Mouse (Mus musculus) naive thymus-derived CD4-positive, alpha-beta T cell, adult 2 months (primary cell): ENCODE data around the gene Tulp1.
A peak's percentile ranks its signal among the peaks of the same experiment; 100 is the strongest.
"Not testable (repeated sequence)": the region's sequence is repeated elsewhere in the genome, so short reads cannot be mapped to it uniquely, and the experiment has no call there.

Experiments used
- DNase-seq: peaks from one replicate; pipeline ENCODE4 v3.0.0-alpha.2; 2011; ENCODE audit warnings: low read depth

Tulp1 gene

GRCm38 (mm10) chr17:28368449-28368848 lies 3.4 kb upstream of the Tulp1 start:
- DNase-seq = peak; percentile 83

DNA sequence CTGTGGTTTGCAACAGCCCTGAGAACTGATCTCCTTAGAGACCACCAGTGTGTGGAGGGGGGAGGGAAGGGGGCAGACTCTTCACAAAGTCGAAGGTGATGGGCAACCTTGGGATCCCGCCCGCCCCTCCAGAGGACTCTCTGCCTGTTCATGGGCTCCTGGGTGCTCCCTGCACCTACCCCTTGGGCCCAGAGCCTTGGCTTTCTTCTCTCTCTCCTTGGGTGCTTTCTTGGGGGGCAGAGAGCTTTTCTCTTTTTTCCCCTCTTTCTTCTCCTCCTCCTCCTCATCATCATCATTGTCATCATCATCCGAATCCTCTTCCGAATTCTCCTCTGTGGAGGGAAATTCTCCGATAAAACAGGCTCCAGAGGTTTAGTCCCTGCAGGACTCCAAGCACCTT lies 1.5 kb downstream of the Tulp1 start:
- no peak for DNase-seq

DNA sequence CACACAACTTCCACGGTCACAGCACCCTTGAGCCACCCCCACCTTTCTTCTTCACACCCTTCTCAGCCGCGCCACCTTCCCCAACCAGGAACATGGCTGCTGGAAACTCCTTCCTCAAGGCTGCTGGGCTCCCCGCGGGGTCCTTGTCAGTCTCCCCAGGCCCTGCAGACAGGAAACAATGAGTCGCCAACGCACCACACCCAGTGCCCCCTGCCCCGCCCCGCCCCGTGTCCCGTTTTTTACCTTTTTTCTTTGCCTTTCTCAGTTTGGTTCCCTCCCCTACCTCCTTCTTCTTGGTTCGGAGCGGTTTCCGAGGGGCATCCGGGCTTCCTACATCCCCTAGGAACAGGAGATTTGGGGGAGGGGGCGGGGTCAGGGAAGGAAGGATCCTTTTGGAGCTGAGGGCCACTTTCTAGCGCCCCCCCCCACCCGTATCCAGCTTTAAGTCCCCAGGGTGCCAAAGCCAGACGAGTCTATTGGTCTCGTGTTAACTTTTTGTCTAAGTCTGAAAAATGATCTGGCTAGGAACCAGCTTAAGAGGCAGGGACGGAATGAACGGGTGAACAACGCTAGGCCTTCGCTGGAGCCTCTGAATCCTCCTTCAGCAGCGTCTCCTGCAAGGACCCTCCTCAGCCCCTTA lies 2.2 kb downstream of the Tulp1 start:
- DNase-seq = no peak

DNA sequence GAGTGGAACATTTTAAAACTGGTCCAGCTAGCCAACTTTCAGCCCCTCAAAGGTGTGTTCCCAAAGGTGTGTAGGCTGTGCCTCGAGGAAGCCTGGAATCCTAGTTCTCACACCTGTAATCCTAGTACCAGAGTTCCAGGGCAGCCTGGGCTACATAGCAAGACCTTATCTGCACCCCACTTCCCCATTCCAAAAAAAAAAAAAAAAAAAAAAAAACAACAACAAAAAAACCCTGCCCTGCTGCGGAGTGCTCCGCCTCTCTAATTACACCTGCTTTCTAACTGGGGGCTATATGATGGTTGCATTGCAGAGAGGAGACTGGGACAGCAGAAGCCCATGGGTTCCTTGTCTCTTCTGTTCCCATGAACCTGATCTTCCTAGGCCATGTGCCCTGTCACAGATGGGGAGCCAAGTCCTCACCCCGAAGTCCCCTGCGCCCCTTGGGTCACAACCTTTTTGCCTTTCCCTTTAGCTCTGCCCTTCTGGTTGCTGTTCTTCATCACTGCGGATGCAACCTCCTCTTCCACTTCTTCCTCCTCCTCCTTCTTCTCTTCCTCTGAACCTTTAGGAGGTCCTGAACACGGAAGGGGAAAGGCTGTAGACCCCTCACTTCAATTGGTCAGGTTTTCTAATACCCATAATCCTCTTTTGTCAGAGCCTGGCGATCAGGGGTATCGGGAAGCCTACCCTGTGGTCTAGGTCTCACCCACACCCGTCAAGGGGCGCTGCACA lies 2.9 kb downstream of the Tulp1 start:
- DNase-seq = no peak

DNA sequence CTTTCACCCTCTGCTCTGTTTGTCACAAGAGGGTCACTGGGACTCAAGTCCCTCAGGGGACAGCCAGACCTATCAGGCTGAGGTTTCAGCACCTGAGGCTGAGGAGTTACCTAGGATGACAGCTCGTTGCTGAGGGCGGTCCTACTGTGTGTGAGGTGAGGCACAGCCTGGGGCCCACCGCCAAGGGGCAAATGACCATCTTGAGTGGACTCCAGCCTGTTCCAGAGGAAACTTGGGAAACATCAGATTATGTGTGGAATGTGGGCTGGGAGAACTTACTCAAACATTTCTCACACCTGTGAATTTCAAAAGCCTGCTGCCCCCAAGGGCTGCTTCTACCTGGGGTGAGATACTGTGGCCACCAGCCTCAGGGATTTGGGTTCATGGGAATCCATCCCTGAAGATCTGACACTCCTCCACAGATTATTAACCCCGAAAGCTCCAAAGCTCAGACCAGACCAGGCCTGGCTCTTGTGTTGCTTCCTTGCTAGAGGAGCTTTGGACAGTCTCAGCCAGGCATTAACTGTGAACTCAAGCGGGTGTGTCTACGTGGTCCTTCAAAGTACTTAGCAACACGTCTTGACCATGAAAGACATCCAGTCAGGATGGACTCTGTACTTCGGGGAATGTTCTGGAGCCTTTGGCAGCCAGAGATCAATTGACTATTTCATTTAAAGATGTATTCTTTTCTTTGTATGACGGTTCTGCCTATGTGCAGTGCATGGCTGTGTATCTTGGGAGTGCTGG lies 4.3 kb downstream of the Tulp1 start:
- no peak for DNase-seq

GRCm38 (mm10) chr17:28358576-28359261 lies 6.3 kb downstream of the Tulp1 start:
- DNase-seq = not testable (repeated sequence)

DNA sequence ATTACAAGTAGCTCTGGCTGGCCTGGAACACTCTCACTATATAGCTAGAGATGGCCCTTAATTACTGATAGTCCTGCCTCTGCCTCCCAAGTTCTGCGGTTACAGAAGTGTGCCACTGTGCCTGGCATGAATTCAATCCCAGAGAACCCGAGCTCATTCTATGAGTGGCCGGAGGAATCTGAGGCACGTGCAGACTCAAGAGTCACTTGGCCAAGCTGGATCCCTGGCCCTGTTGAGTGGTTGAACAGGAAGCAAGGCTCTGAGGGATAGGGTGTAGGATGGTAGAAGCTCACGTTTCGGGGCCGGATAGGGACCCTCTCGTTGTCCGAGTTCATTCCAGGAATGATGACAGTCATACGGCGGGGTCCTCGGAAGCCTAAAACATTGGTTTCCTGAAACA lies 9.2 kb downstream of the Tulp1 start:
- DNase-seq = no peak

DNA sequence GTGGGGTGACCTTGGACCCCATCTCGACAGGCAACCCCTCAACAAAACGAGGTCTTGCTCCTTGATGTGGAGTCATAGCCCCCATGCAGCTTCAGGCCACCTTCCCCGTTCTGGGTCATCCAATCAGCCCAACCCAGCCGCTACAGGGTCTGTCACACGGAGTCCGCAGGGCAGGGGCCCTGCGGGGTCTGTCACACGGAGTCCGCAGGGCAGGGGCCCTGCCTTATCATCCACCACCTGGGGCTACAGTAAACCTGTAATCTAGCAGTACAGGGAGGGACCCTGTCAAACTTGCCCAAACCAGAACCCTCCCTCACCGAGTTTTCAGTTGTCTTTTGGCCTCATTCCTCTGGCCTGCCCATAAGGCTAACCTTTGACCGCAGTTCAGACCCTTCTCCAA lies 13.0 kb downstream of the Tulp1 start:
- no peak for DNase-seq

DNA sequence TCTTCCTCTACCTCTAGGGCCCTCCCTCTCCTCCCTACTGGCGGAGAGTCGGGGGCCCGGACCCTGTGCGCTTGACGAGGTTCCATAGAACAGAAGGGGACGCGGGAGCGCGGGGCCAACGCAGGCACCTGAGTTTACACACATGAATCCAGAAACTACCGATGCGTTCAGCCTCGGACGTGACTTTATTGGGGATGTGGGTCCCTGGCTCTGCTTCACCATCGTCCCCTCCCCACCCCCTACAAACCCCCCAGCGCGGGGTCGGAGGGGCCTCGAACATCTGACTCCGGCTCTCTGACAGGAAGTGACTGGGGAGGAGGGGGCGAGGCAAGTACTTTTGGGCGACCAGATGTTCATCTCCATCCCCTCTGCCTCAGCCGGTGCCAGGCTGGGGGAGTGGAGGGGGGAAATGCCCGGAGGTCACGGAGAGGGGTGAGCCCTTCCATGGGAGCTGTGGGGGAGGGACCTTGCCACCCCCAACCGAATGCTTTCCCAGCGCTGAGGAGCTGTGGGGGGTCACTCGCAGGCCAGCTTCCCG lies 13.6 kb downstream of the Tulp1 start:
- DNase-seq = no peak

- peak; percentile 71 for DNase-seq
These were observed 14.3 kb downstream of the Tulp1 start, which contains the start of gene Tead3 for GRCm38 (mm10) chr17:28350466-28351352. TSS of gene Tead3 (minus strand) at chr17:28350817.

GRCm38 (mm10) chr17:28349901-28350465 lies 15.0 kb downstream of the Tulp1 start:
- DNase-seq = peak; percentile 35

DNA sequence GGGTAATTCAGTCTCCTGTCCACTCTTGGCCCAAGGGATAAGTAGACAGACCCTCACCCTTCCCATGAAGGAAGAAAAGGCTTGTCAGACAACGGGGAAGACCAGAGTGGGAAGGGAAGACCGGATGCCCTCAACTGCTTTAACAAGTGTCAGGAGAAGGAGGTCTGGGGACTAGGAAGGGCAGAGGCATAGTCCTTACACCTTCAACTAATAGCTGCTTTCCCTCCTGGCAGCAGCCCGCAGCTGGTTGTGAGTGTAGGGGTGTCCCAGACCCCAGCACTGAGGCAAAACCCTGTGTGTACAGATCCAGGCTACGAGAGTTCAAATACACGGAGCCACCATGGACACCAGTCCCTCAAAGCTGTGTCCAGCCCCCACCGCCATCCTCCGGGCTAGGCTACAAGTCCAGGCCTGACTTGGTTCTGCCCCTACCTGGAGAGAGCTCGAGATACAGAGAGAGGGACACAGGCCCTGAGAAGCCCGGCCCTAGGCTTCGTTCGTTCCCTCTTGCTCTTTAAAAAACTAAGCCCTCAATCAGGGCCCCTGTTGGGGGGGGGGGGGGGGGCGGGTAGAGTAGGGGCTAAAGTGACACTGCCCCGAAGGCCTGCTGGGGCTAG lies 15.7 kb downstream of the Tulp1 start:
- DNase-seq = no peak

GRCm38 (mm10) chr17:28348211-28348610 lies 16.8 kb downstream of the Tulp1 start:
- DNase-seq = no peak

- DNase-seq = no peak
These were observed 17.7 kb downstream of the Tulp1 start for GRCm38 (mm10) chr17:28347327-28347726.

DNA sequence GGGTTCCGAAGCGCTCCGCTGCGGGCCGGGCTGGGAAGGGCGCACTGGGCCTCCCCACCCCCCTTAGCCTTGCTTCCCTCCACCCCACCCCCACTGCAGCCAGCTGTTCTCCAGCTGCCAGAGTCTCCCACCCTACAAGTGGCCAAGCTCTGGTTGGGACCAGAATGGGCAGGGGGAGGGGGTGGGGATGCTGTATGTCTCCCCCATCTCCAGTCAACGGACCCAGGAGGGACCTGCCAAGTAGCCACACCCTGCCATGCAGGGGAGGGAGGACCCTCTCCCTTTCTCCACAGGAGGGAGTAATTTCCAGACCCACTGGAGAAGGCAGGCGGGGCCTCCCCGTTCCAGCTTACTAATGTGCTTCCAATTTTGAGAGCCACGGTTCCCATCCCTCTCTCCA lies 19.1 kb downstream of the Tulp1 start:
- no peak for DNase-seq

- no peak for DNase-seq
These were observed 19.7 kb downstream of the Tulp1 start for GRCm38 (mm10) chr17:28345271-28345721.

DNA sequence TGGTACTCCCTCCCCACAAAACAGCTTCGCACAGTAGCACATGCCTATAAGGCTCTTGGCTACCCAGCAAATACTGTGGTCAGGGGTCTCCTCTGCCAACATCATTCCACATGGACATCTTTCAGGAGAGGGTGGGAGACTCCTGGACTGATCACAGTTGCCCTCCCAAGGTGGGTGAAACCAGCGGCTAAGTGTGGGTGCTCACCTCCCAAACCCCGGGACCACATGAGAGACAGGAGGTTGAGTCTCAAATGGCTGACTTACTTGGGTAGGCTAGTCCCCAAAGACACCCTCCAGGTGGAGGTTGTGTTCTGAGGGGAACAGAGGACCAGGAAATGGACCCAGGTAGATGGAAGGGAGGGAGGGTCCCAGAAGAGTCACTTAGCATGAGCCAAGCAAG lies 20.4 kb downstream of the Tulp1 start:
- DNase-seq = no peak

DNA sequence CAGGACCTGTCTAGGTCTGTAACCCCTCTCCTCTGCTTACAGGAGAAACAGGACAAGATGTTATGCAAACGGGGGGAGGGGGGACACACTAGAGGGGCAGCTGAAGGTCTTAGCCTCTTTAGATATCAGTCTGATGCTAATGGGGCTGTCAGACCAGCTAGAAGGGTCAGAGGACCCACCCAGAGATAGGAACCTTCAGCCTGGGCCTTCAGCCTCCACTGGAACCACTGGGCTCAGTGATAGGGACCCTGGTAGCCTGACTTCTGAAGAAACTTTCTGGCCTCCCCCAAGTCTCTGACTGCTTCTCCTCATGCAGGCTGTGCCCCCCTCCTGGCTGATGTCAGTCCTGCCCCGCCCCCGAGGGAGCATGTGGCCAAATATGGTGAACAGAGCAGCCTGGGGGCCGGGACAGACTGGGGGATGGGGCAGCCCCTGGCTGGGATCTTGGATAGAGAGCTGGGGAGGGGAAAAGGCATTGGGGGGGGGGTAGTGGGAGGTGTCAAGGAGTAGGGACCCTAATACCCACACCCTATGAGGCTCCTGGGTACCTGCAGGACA lies 20.9 kb downstream of the Tulp1 start:
- no peak for DNase-seq

DNA sequence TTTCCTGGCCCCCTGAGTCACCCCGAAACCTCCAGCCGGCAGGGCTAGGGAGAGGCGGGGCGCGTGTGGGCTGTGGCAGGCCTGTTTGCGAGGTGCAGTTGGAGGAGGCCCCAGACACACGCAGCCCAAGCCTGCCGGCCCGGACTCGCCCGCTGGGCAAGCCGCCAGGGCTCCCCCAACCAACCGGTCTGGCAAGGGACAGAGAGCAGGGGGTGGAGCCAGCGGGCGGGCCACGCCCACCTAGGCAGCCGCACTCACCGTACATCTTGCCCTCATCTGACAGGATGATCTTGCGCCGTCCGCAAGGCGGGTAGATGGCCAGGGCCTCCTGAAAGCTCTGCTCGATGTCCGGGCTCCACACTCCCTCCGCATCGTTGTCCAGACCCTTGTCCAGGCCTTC lies 23.9 kb downstream of the Tulp1 start:
- no peak for DNase-seq

GRCm38 (mm10) chr17:28340578-28340977 lies 24.4 kb downstream of the Tulp1 start:
- no peak for DNase-seq
